7 mouse cellular contexts compared by ENCODE assay signal in the genomic region with DNA sequence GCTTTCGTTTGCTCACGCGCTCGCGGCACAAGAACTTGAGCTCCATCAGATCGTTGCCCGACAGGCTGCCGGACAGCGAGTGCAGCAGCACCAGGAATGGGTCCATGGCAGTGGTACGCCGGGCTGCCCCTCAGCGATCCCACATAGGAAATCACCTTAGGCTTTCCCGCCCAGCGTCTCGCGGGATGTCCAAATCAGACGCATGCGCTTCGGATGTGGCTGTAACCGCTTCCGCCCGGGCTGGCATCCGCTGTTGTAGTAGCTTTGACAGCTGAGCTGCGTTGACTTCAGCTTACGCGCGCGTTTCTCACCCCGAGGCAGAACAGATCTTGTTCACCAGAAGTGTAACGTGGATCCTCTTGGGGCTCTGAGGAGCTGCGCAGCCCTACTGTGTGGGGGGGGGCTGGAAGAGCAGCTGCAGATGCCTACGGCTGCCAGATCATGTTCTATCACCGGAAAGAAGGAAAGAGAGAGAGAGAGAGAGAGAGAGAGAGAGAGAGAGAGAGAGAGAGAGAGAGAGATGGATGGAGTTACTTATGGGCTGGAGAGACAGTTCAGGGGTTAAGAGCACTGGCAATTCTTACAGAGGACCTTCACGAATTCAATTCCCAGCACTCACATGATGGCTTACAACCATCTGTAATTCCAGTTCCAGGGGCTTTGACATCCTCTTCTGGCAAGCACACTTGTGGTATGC. TPM values are rescaled to one million over a fixed set of nuclear protein-coding genes. Genes with fewer than 3 reads are reported as not detected.
DNase-seq lines count a peak whose midpoint lies in the region; ATAC-seq lines count a peak whose summit lies in the region.

Gene Fadd (minus strand): TSS at position 180 of the 697 bp plus-strand sequence.

- H3K9me3 ChIP-seq in intestine, embryonic 15.5 days = no peaks in the 10 kb centered on the region
- H3K9me3 ChIP-seq in midbrain, embryonic 10.5 days (replicated peaks) = no peaks in the 10 kb centered on the region

- peak within 1 kb of the TSS; percentile 82 for H3K4me2 ChIP-seq in intestine, embryonic 15.5 days (replicated peaks)

- peak within 1 kb of the TSS; percentile 91 for H3K4me3 ChIP-seq in intestine, embryonic 15.5 days (replicated peaks)
- H3K4me3 ChIP-seq in midbrain, embryonic 10.5 days = peak within 1 kb of the TSS; percentile 78

- peak; percentile 94 to 96 for DNase-seq in adrenal gland, adult 18-20 months (ENCODE audit: low spot score in 2 of 2)
- peak; percentile 96 for DNase-seq in embryo, embryonic 11 days
- DNase-seq in gastrocnemius, postnatal 36 days = peak; percentile 90 to 97
- DNase-seq in left cerebral cortex, postnatal 25 days (ENCODE audit: low spot score in 2 of 2) = peak; percentile 95 to 96
- peak; percentile 92 for DNase-seq in midbrain, embryonic 10.5 days (ENCODE audit: low spot score)
- DNase-seq in right cerebral cortex, postnatal 4 days = peak; percentile 94

- intact Hi-C loops in gastrocnemius, postnatal 36 days (cut with DNase I) = loop anchor here (5.0 kb wide), 1 partner anchor 75 kb away; no protein-coding TSS in a partner anchor
- intact Hi-C loops in left cerebral cortex, postnatal 25 days (cut with DNase I) = loop anchor here (10.0 kb wide), 1 partner anchor 508 kb away; no protein-coding TSS in a partner anchor

- peak within 1 kb of the TSS; percentile 88 for H3K9ac ChIP-seq in intestine, embryonic 15.5 days

- 1% methylated on average over 34 of the region's 34 CpGs for WGBS in intestine, embryonic 15.5 days
- WGBS in midbrain, embryonic 10.5 days = 4% methylated on average over 34 of the region's 34 CpGs

- H3K27me3 ChIP-seq in intestine, embryonic 15.5 days (replicated peaks) = no peaks in the 10 kb centered on the region
- H3K27me3 ChIP-seq in midbrain, embryonic 10.5 days (ENCODE audit: low read depth, poor library complexity, severe bottlenecking) = peaks cover 12% of the 10 kb centered on the region; the same call in 1 of the 2 replicates

- peaks cover 17% of the 10 kb centered on the region for H3K4me1 ChIP-seq in intestine, embryonic 15.5 days (replicated peaks)
- peaks cover 33% of the 10 kb centered on the region for H3K4me1 ChIP-seq in midbrain, embryonic 10.5 days

- peak; percentile 89 for ATAC-seq in intestine, embryonic 15.5 days

- 0 out of 2 replicates have a peak, but pooled peaks cover 12% of the 10 kb centered on the region for H3K36me3 ChIP-seq in intestine, embryonic 15.5 days
- H3K36me3 ChIP-seq in midbrain, embryonic 10.5 days = peaks cover 28% of the 10 kb centered on the region

- peak within 1 kb of the TSS; percentile 94 for H3K27ac ChIP-seq in intestine, embryonic 15.5 days
- H3K27ac ChIP-seq in midbrain, embryonic 10.5 days (replicated peaks) = peak within 1 kb of the TSS; percentile 91

RNA-seq across cellular contexts. Expression of gene Fadd, which starts in this region (rescaled TPM):
- 1 to 10 TPM; 7.8 to 8.5 TPM for total RNA-seq in adrenal gland, adult 18-20 months (2021)
- total RNA-seq in gastrocnemius, postnatal 36 days (2021) = 1 to 10 TPM; 2.2 to 2.5 TPM
- 12.8 and 13.0 TPM in 2 replicates for polyA plus RNA-seq in intestine, embryonic 15.5 days (2015; fragmentation: Nextera tagmentation; extraction: Ambion mirVana)
- total RNA-seq in left cerebral cortex, postnatal 25 days (2021) = 1 to 10 TPM; 2.1 to 2.2 TPM
- 11.0 and 11.6 TPM in 2 replicates for polyA plus RNA-seq in midbrain, embryonic 10.5 days (2016; fragmentation: Nextera tagmentation; extraction: Ambion mirVana)

Comparison
In these comparisons a context has a peak if more than half of its experiments do, and no peak if none do; other contexts are left out.
1. Peak in every context shown above with its lines: DNase-seq, ATAC-seq, H3K4me3 ChIP-seq and H3K27ac ChIP-seq.